ENCODE assay signal across 20 mouse cellular contexts in genomic region chr11:100824496-100824895, GRCm38 (mm10). TPM values are rescaled to one million over a fixed set of nuclear protein-coding genes. Genes with fewer than 3 reads are reported as not detected.
DNase-seq lines count a peak whose midpoint lies in the region; ATAC-seq and TF ChIP-seq lines count a peak whose summit lies in the region.
"Had no signal": no experiment of that assay in that cellular context is flagged by ENCODE, and none has a peak within 500 bp of the region (broad histone marks: within the 10 kb centered on the region; RNA-seq: fewer than 3 reads in every experiment).

No protein-coding gene starts in this region.

- 63% methylated on average over 7 of the region's 7 CpGs for WGBS in heart, embryonic 14.5 days
- WGBS in thymus, adult 2 months = 34% methylated on average over 7 of the region's 7 CpGs

- H3K9ac ChIP-seq in heart, embryonic 14.5 days (ENCODE audit: low read length) = peak overlapping the region; percentile 47; the same call in 1 of the 2 replicates
- H3K9ac ChIP-seq: embryonic facial prominence, embryonic 15.5 days; hindbrain, embryonic 14.5 days; intestine, embryonic 15.5 days; liver, postnatal 0 days; midbrain, embryonic 12.5 days had no signal

- intact Hi-C loops in heart, postnatal 36 days (cut with DNase I) = no loop called here

- H3K27me3 ChIP-seq in heart, embryonic 14.5 days (ENCODE audit: control insufficient read depth, insufficient read depth, low read length) = no peaks in the 10 kb centered on the region
- no peaks in the 10 kb centered on the region for H3K27me3 ChIP-seq in thymus, adult 2 months (ENCODE audit: control insufficient read depth, insufficient read depth, low read length)
- H3K27me3 ChIP-seq: embryonic facial prominence, embryonic 15.5 days; intestine, embryonic 15.5 days; midbrain, embryonic 12.5 days had no signal

- TF ChIP-seq POLR2A in thymus, adult 2 months (IDR thresholded peaks at IDR 0.05; ENCODE audit: control insufficient read depth, extremely low read depth, insufficient read depth, low read length, poor library complexity) = no peak

- H3K4me2 ChIP-seq in heart, embryonic 14.5 days (ENCODE audit: low read length) = no peak overlapping the region
- H3K4me2 ChIP-seq: embryonic facial prominence, embryonic 15.5 days; hindbrain, embryonic 14.5 days; intestine, embryonic 15.5 days; midbrain, embryonic 12.5 days had no signal

- H3K4me3 ChIP-seq in heart, embryonic 14.5 days (ENCODE audit: control insufficient read depth in 1 of 2, insufficient read depth in 1 of 2, low read depth in 1 of 2, low read length in 2 of 2) = no peak overlapping the region
- no peak overlapping the region for H3K4me3 ChIP-seq in thymus, adult 2 months (ENCODE audit: control insufficient read depth, insufficient read depth, low read length)
- H3K4me3 ChIP-seq: embryonic facial prominence, embryonic 15.5 days; intestine, embryonic 15.5 days; left cerebral cortex, adult 2 months; midbrain, embryonic 12.5 days had no signal

- TF ChIP-seq CTCF in thymus, adult 2 months (IDR thresholded peaks at IDR 0.05; ENCODE audit: borderline replicate concordance, control insufficient read depth, extremely low read depth, insufficient read depth, low read length, poor library complexity) = no peak

- H3K9me3 ChIP-seq in heart, embryonic 14.5 days (ENCODE audit: control insufficient read depth, low read length) = no peaks in the 10 kb centered on the region
- H3K9me3 ChIP-seq: embryonic facial prominence, embryonic 15.5 days; intestine, embryonic 15.5 days; midbrain, embryonic 12.5 days had no signal

- no peak for DNase-seq in heart, postnatal 36 days
- DNase-seq in thymus, adult 2 months = no peak
- DNase-seq in thymus, postnatal 10 days (ENCODE audit: low spot score in 2 of 2) = no peak
- DNase-seq in T-cell, adult 2 months (ENCODE audit: low spot score) = peak; percentile 44
- no peak for DNase-seq in frontal cortex, postnatal 36 days (ENCODE audit: low spot score in 2 of 2)
- DNase-seq: adrenal gland, postnatal 36 days; cerebellum, adult 9-11 months; gastrocnemius, postnatal 36 days; kidney, adult 8-10 months; kidney, postnatal 10 days; liver, postnatal 0 days had no signal

- no peak for ATAC-seq in heart, embryonic 14.5 days (ENCODE audit: insufficient number of reproducible peaks, insufficient read depth, low FRiP score, low read depth)
- ATAC-seq in megakaryocyte progenitor cell, adult 5-6 weeks (replicated peaks; ENCODE audit: poor library complexity) = no peak
- ATAC-seq: forebrain, embryonic 16.5 days; intestine, embryonic 15.5 days; lung, postnatal 0 days had no signal

- H3K36me3 ChIP-seq in heart, embryonic 14.5 days (ENCODE audit: control insufficient read depth, insufficient read depth, low read length) = no peaks in the 10 kb centered on the region
- H3K36me3 ChIP-seq in thymus, adult 2 months (ENCODE audit: control insufficient read depth, insufficient read depth, low read length) = no peaks in the 10 kb centered on the region; the same call in 1 of the 2 replicates
- H3K36me3 ChIP-seq: embryonic facial prominence, embryonic 15.5 days; intestine, embryonic 15.5 days; midbrain, embryonic 12.5 days had no signal

- H3K27ac ChIP-seq in heart, embryonic 14.5 days (replicated peaks in 1 of 2; ENCODE audit: control insufficient read depth in 1 of 2, insufficient read depth in 1 of 2, low read depth in 2 of 2, low read length in 2 of 2) = peak overlapping the region; percentile 45 to 70; a peak in 3 of 4 replicates
- peak overlapping the region; percentile 98 for H3K27ac ChIP-seq in thymus, adult 2 months (ENCODE audit: control insufficient read depth, insufficient read depth, low read length)
- H3K27ac ChIP-seq: embryonic facial prominence, embryonic 15.5 days; hindbrain, embryonic 14.5 days; intestine, embryonic 15.5 days; left cerebral cortex, adult 2 months; midbrain, embryonic 12.5 days had no signal

- H3K4me1 ChIP-seq in heart, embryonic 14.5 days (ENCODE audit: control insufficient read depth in 2 of 2, insufficient read depth in 2 of 2, low read length in 2 of 2) = peaks cover 35 to 73% of the 10 kb centered on the region in 2 experiments
- H3K4me1 ChIP-seq in thymus, adult 2 months (replicated peaks; ENCODE audit: control insufficient read depth, insufficient read depth, low read length) = peaks cover 62% of the 10 kb centered on the region

RNA-seq across cellular contexts. Expression of gene Stat5b, which starts 26.0 kb away (rescaled TPM):
- 28.8 and 31.4 TPM in 2 replicates for polyA plus RNA-seq in heart, embryonic 14.5 days (2014; fragmentation: Nextera tagmentation; extraction: Ambion mirVana)
- 10 to 100 TPM; 62.7 to 62.8 TPM for total RNA-seq in heart, postnatal 36 days (2021)
- polyA plus RNA-seq in thymus, adult 2 months (2012; rRNA removed) = 178 and 204 TPM in 2 replicates
- 31.1 and 32.2 TPM in 2 replicates for total RNA-seq in megakaryocyte progenitor cell, adult 5-6 weeks (2015)
- total RNA-seq in megakaryocyte progenitor cell, adult 5-6 weeks (2017) = 29.4 and 37.2 TPM in 2 replicates

RNA-seq across cellular contexts. Expression of gene Stat5a, which starts 34.7 kb away (rescaled TPM):
- 5.6 and 6.4 TPM in 2 replicates for polyA plus RNA-seq in heart, embryonic 14.5 days (2014; fragmentation: Nextera tagmentation; extraction: Ambion mirVana)
- 10 to 100 TPM; 19.8 to 24.1 TPM for total RNA-seq in heart, postnatal 36 days (2021)
- polyA plus RNA-seq in thymus, adult 2 months (2012; rRNA removed) = 136 and 161 TPM in 2 replicates
- 25.3 and 31.0 TPM in 2 replicates for total RNA-seq in megakaryocyte progenitor cell, adult 5-6 weeks (2015)
- total RNA-seq in megakaryocyte progenitor cell, adult 5-6 weeks (2017) = 31.5 and 32.4 TPM in 2 replicates

RNA-seq across cellular contexts. Expression of gene Ghdc, which starts 53.7 kb away (rescaled TPM):
- 4.0 and 4.7 TPM in 2 replicates for polyA plus RNA-seq in heart, embryonic 14.5 days (2014; fragmentation: Nextera tagmentation; extraction: Ambion mirVana)
- 1 to 10 TPM; 8.5 to 9.5 TPM for total RNA-seq in heart, postnatal 36 days (2021)
- polyA plus RNA-seq in thymus, adult 2 months (2012; rRNA removed) = 6.8 and 7.9 TPM in 2 replicates
- 1.8 and 3.1 TPM in 2 replicates for total RNA-seq in megakaryocyte progenitor cell, adult 5-6 weeks (2015)
- 1.4 and 1.6 TPM in 2 replicates for total RNA-seq in megakaryocyte progenitor cell, adult 5-6 weeks (2017)
